Mouse (Mus musculus) midbrain, embryonic 13.5 days (tissue): ENCODE results near the gene Cdc37. TPM values are rescaled to one million over a fixed set of nuclear protein-coding genes. Genes with fewer than 3 reads are reported as not detected.

Experiments
- ATAC-seq: fragments of 200-750 bp; cut with Nextera tagmentation; 2 replicates; pipeline ENCODE4 v1.8.0; 2017; ENCODE audit warnings: mild to moderate bottlenecking, moderate TSS enrichment, moderate library complexity
- H3K27ac ChIP-seq: fragments of 300-500 bp; sonication (generic); 2 replicates; pipeline ENCODE4 v1.5.1; 2015; ENCODE audit warnings: inconsistent platforms, mild to moderate bottlenecking, moderate library complexity
- H3K27me3 ChIP-seq: fragments of 300-500 bp; sonication (generic); 2 replicates; pipeline ENCODE4 v1.6.1; 2015; ENCODE audit warnings: mild to moderate bottlenecking, inconsistent platforms
- H3K36me3 ChIP-seq: fragments of 300-500 bp; sonication (generic); 2 replicates; pipeline ENCODE4 v1.6.1; 2015; ENCODE audit warnings: mild to moderate bottlenecking, inconsistent platforms
- H3K4me1 ChIP-seq: fragments of 300-500 bp; sonication (generic); replicated peaks from 2 replicates; pipeline ENCODE4 v1.6.1; 2015; ENCODE audit warnings: inconsistent platforms
- H3K4me2 ChIP-seq: fragments of 300-500 bp; sonication (generic); replicated peaks from 2 replicates; pipeline ENCODE4 v1.6.1; 2015; ENCODE audit warnings: moderate library complexity, mild to moderate bottlenecking, inconsistent platforms
- H3K4me3 ChIP-seq: fragments of 300-500 bp; sonication (generic); replicated peaks from 2 replicates; pipeline ENCODE4 v1.5.1; 2015; ENCODE audit warnings: mild to moderate bottlenecking, inconsistent platforms
- H3K9ac ChIP-seq: fragments of 300-500 bp; sonication (generic); replicated peaks from 2 replicates; pipeline ENCODE4 v1.6.1; 2015; ENCODE audit warnings: mild to moderate bottlenecking, inconsistent platforms
- H3K9me3 ChIP-seq: fragments of 300-500 bp; sonication (generic); 2 replicates; pipeline ENCODE4 v1.6.1; 2016; ENCODE audit warnings: mild to moderate bottlenecking, inconsistent platforms
- WGBS: fragments of 180-500 bp; shearing (Covaris S2); methylation state at CpG from one replicate; pipeline ENCODE4 v1.1.7; 2015; 5-methylcytosine and 5-hydroxymethylcytosine counted together
- polyA plus RNA-seq: library from polyadenylated mRNA; unstranded; fragments of >200 nt; fragmentation: Nextera tagmentation; extraction: Ambion mirVana; gene quantifications from 2 replicates; pipeline ENCODE4 v1.2.1, GENCODE M21; 2015

Gene Cdc37
- polyA plus RNA-seq, 1 experiment from 2014 or later = 233 TPM

- peaks cover 39% of the 10 kb centered on the region for H3K36me3 ChIP-seq
- no peak overlapping the region for H3K27ac ChIP-seq
- H3K9me3 ChIP-seq = no peaks in the 10 kb centered on the region
- no peaks in the 10 kb centered on the region for H3K27me3 ChIP-seq
- H3K4me3 ChIP-seq = peak overlapping the region; percentile 8; the same call in 1 of the 2 replicates
- peak overlapping the region; percentile 36 for H3K4me2 ChIP-seq
- H3K9ac ChIP-seq = peak overlapping the region; percentile 21
- peaks cover 33% of the 10 kb centered on the region for H3K4me1 ChIP-seq
- WGBS = 53% methylated on average over 10 of the region's 10 CpGs
- no peak for ATAC-seq
Observed at GRCm38 (mm10) chr9:21146722-21147121, 3.1 kb downstream of the Cdc37 start.

DNA sequence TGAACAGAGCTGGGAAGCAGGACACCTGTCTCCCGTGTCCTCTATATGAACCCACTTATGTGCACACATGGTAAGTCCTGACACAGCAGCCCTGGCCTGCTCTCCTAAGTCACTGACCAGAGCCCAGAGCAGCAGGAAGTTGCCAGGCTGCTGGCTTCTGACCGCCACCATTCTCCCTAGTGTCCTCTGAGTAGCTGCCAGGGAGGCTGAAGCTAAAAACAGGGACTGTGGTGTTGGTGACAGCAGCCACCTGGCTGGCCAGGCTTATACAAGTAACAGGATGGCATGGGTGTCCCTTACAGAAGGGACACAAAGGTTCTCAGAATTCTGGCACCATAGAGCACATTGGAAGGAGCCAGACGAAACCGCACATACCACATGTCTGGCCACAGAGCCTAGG lies 4.4 kb downstream of the Cdc37 start:
- Histone ChIP-seq H3K36me3 (peaks cover 52% of the 10 kb centered on the region), H3K9me3 (no peaks in the 10 kb centered on the region), H3K4me3 (no peak overlapping the region), H3K27ac (no peak overlapping the region), H3K27me3 (no peaks in the 10 kb centered on the region), H3K9ac (no peak overlapping the region), H3K4me1 (peaks cover 33% of the 10 kb centered on the region), H3K4me2 (no peak overlapping the region)
- 96% methylated on average over 4 of the region's 4 CpGs for WGBS
- no peak for ATAC-seq

- Histone ChIP-seq H3K4me1 (peaks cover 30% of the 10 kb centered on the region), H3K27ac (no peak overlapping the region), H3K27me3 (no peaks in the 10 kb centered on the region), H3K4me3 (no peak overlapping the region), H3K9me3 (no peaks in the 10 kb centered on the region), H3K36me3 (peaks cover 63% of the 10 kb centered on the region), H3K9ac (peak overlapping the region; percentile 47; the same call in 1 of the 2 replicates), H3K4me2 (no peak overlapping the region)
- WGBS = 100% methylated on average over 3 of the region's 3 CpGs
- ATAC-seq = no peak
Observed at GRCm38 (mm10) chr9:21144361-21144760, 5.4 kb downstream of the Cdc37 start.

DNA sequence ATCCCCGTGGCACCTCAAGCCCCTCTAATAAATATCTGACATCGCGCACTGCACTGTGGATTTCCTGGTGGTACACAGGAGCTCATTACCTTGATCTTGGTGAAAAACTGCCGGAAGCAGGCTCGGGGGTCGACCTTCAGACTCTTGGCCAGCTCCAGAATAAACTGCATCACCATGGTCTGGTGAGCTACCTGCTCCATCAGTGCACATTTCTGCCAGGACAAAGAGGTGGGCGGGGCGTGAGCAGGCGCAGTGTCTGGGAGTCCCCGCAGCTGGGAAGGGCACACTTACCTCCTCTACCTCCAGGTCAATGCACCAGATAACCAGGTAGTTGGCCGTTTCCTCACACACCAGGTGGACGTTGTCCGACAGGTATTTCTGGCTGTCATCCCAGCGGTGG lies 7.9 kb downstream of the Cdc37 start:
- no peak for ATAC-seq
- Histone ChIP-seq H3K27me3 (no peaks in the 10 kb centered on the region), H3K4me1 (peaks cover 6% of the 10 kb centered on the region), H3K4me3 (no peak overlapping the region), H3K4me2 (no peak overlapping the region), H3K27ac (no peak overlapping the region), H3K9ac (no peak overlapping the region), H3K36me3 (peaks cover 75% of the 10 kb centered on the region), H3K9me3 (no peaks in the 10 kb centered on the region)
- WGBS = 95% methylated on average over 14 of the region's 14 CpGs

DNA sequence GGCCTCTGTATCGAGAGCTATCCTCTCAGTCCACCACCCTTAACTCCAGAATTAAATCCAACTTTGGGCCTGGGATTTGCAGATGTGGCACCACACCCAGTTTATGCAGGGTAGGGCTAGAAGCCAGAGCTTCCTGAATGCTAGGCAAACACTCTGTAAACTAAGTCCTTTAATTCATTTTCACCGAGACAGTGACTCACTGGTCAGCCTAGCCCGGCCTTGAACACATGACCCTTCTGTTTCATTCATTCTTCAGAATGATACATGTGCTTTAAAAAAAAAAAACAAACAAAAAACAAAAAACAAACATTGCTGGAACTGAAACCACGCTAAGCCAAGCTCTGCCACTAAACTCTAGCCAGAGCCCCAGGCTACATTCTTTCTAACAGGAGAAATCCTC lies 11.4 kb downstream of the Cdc37 start:
- Histone ChIP-seq H3K4me3 (no peak overlapping the region), H3K36me3 (peaks cover 56% of the 10 kb centered on the region), H3K27me3 (no peaks in the 10 kb centered on the region), H3K4me2 (no peak overlapping the region), H3K27ac (no peak overlapping the region), H3K9ac (no peak overlapping the region), H3K4me1 (no peaks in the 10 kb centered on the region), H3K9me3 (no peaks in the 10 kb centered on the region)
- no peak for ATAC-seq
- 89% methylated on average over 4 of the region's 4 CpGs for WGBS

DNA sequence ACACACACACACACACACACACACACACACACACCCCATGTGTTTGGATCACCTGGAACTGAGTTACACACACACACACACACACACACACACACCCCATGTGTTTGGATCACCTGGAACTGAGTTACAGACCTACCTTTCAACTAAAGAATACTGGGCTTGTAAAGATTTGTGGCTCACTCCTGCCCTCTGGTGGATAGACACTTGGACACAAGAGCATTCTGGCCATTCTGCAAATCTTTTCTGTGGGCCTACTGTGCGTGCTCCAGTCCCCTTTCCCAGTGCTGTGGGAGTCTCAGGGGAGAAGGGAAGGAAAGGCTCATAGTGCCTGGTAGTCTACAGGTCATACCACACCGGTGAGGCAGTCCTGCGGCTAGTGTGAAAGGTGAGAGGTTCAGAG lies 12.6 kb downstream of the Cdc37 start:
- 52% methylated on average over 3 of the region's 3 CpGs for WGBS
- Histone ChIP-seq H3K36me3 (peaks cover 45% of the 10 kb centered on the region), H3K4me3 (no peak overlapping the region), H3K4me2 (no peak overlapping the region), H3K27me3 (no peaks in the 10 kb centered on the region), H3K9ac (no peak overlapping the region), H3K9me3 (no peaks in the 10 kb centered on the region), H3K4me1 (no peaks in the 10 kb centered on the region), H3K27ac (no peak overlapping the region)
- peak; percentile 48 for ATAC-seq

DNA sequence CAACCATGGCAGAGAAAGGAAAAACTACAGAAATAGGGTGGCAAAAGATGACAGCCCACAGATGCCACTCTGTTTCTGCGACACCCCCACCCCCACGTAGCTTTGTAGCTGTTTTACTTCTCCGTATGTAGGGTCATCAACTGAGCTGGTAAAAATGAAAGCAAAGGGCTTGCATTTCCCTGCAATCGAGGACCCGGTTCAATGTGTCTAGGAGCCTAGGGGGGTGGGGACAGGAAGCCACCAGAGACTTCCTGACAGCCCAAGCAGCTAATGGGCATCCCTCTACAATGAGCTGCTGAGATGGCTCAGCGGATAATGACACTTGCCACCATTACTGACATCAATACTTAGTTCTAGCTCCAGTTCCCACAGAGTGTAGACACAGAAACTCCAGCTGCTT lies 13.4 kb downstream of the Cdc37 start:
- Histone ChIP-seq H3K4me3 (no peak overlapping the region), H3K27ac (no peak overlapping the region), H3K9ac (no peak overlapping the region), H3K36me3 (peaks cover 36% of the 10 kb centered on the region), H3K9me3 (no peaks in the 10 kb centered on the region), H3K4me2 (no peak overlapping the region), H3K27me3 (no peaks in the 10 kb centered on the region), H3K4me1 (no peaks in the 10 kb centered on the region)
- no peak for ATAC-seq
- 88% methylated on average over 6 of the region's 6 CpGs for WGBS

DNA sequence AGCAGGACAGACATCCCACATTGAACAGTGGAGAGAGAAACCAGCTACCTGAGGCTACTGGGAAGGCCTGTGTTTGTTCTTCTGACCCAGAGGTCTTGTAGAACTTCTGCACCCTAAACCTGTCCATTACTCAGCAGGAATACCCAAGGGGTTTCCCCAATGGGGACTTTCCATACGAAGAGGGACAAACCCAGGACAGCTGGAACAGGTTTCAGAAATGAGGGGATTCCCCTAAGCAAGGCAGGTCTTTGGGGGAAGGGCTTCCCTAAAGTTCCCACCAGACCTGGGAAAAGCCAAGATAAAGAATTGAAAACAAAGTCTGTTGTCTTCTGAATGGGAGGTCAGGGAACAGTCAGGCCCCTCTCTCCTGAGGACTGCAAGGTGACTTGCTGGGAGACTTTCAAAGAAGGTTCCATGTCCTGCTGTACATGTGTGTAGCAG lies 13.8 kb downstream of the Cdc37 start:
- Histone ChIP-seq H3K36me3 (peaks cover 32% of the 10 kb centered on the region), H3K9ac (no peak overlapping the region), H3K4me1 (no peaks in the 10 kb centered on the region), H3K4me2 (no peak overlapping the region), H3K27me3 (no peaks in the 10 kb centered on the region), H3K9me3 (no peaks in the 10 kb centered on the region), H3K4me3 (no peak overlapping the region), H3K27ac (no peak overlapping the region)
- 63% methylated on average over 1 of the region's 1 CpGs for WGBS
- no peak for ATAC-seq

- Histone ChIP-seq H3K36me3 (peaks cover 26% of the 10 kb centered on the region), H3K4me2 (no peak overlapping the region), H3K4me3 (no peak overlapping the region), H3K27ac (no peak overlapping the region), H3K27me3 (no peaks in the 10 kb centered on the region), H3K9me3 (no peaks in the 10 kb centered on the region), H3K9ac (no peak overlapping the region), H3K4me1 (peaks cover 3% of the 10 kb centered on the region)
- WGBS = 79% methylated on average over 4 of the region's 4 CpGs
- ATAC-seq = no peak
Observed at GRCm38 (mm10) chr9:21135329-21135890, 14.4 kb downstream of the Cdc37 start.

DNA sequence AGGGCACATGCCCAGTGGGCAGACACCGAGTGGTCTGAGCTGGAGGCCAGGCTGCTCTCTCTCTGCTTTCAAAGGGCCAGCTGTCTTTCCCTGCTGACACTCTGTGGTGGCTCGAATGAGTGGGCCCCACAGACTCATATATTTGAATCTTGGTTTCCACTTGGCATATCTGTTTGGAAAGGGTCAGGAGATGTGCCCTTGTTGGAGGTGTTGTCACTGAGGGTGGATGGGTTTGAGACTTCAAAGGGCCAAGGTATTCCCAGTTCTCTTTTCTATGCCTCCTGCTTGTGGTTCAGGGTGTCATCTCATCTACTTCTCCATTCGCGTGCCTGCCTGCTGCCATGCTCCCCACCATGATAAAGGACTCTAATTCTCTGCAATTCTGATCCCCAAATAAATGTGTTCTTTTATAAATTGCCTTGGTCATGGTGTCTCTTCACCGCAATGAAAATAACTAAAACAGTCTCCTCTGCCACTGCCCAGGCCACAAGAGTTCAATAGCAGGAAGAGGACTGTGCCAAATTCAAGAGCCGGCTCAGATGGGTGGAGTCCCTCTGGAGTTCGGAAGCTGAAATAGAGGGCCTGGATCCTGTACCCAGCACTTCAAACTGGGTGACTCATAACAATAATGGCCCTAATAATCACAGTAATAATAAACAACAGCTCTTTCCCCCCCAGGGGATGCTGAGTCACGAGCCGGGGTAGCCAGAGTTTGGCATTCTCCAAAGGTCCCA lies 15.0 kb downstream of the Cdc37 start:
- H3K27me3 ChIP-seq = no peaks in the 10 kb centered on the region
- ATAC-seq = no peak
- H3K4me3 ChIP-seq = no peak overlapping the region
- no peak overlapping the region for H3K4me2 ChIP-seq
- peaks cover 6% of the 10 kb centered on the region for H3K4me1 ChIP-seq
- WGBS = 80% methylated on average over 9 of the region's 9 CpGs
- no peak overlapping the region for H3K27ac ChIP-seq
- no peak overlapping the region for H3K9ac ChIP-seq
- H3K9me3 ChIP-seq = no peaks in the 10 kb centered on the region
- H3K36me3 ChIP-seq = peaks cover 20% of the 10 kb centered on the region

DNA sequence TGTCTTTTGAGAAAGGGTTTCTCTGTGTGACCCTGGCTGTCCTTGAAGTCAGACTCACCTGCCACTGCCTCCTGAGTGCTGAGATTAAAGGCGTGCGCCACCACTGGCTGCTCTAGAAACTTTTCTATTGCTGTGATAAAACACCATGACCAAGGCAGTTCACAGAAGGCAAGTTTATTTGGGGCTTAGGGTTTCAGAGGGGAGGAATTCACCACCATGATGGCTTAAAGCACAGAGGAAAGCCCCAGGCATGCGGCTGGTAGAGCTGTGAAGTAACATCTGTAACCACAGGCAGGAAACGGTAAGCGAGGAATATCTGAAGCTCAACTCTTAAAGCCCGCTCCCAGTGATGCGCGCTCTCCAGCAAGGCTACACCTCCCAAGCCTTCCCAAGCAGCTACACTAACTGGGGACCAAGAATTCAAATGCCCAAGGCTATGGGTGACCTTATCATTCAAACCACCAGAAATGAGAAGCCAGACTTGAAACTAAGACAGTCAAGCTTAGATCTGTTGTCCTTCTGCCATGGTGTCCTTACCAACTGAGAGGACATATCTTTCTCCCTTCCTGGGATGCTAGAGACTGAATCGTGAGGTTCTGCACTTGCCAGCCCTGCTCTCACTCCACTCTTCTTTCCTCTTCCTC lies 16.6 kb downstream of the Cdc37 start:
- no peak overlapping the region for H3K4me3 ChIP-seq
- ATAC-seq = no peak
- no peak overlapping the region for H3K9ac ChIP-seq
- H3K27ac ChIP-seq = no peak overlapping the region
- 87% methylated on average over 9 of the region's 9 CpGs for WGBS
- no peaks in the 10 kb centered on the region for H3K27me3 ChIP-seq
- no peaks in the 10 kb centered on the region for H3K9me3 ChIP-seq
- peaks cover 6% of the 10 kb centered on the region for H3K4me1 ChIP-seq
- H3K4me2 ChIP-seq = no peak overlapping the region
- peaks cover 6% of the 10 kb centered on the region for H3K36me3 ChIP-seq

- no peaks in the 10 kb centered on the region for H3K9me3 ChIP-seq
- no peak for ATAC-seq
- H3K27ac ChIP-seq = no peak overlapping the region
- H3K4me1 ChIP-seq = peaks cover 6% of the 10 kb centered on the region
- peaks cover 8% of the 10 kb centered on the region for H3K36me3 ChIP-seq
- no peaks in the 10 kb centered on the region for H3K27me3 ChIP-seq
- no peak overlapping the region for H3K4me2 ChIP-seq
- no peak overlapping the region for H3K4me3 ChIP-seq
- 82% methylated on average over 12 of the region's 12 CpGs for WGBS
- H3K9ac ChIP-seq = no peak overlapping the region
Observed at GRCm38 (mm10) chr9:21132102-21132775, 17.5 kb downstream of the Cdc37 start.
